Mouse (Mus musculus) embryonic facial prominence, embryonic 10.5 days (tissue): ENCODE measurements around the gene 1700029F12Rik. TPM values are rescaled to one million over a fixed set of nuclear protein-coding genes. Genes with fewer than 3 reads are reported as not detected.
"Not testable (repeated sequence)": the region's sequence is repeated elsewhere in the genome, so short reads cannot be mapped to it uniquely, and the experiment has no call there.

ENCODE experiments used
- DNase-seq: peaks from one replicate; pipeline ENCODE4 v3.0.0-alpha.2; 2017; ENCODE audit warnings: low spot score
- H3K27ac ChIP-seq: fragments of 300-500 bp; sonication (generic); replicated peaks from 2 replicates; pipeline ENCODE4 v1.5.1; 2016; ENCODE audit warnings: mild to moderate bottlenecking
- H3K27me3 ChIP-seq: fragments of 300-500 bp; sonication (generic); replicated peaks from 2 replicates; pipeline ENCODE4 v1.6.1; 2016; ENCODE audit warnings: low read depth, mild to moderate bottlenecking; ENCODE audit not compliant: poor library complexity, severe bottlenecking
- H3K36me3 ChIP-seq: fragments of 300-500 bp; sonication (generic); replicated peaks from 2 replicates; pipeline ENCODE4 v1.6.1; 2016; ENCODE audit warnings: mild to moderate bottlenecking, moderate library complexity
- H3K4me1 ChIP-seq: fragments of 300-500 bp; sonication (generic); 2 replicates; pipeline ENCODE4 v1.6.1; 2016
- H3K4me3 ChIP-seq: fragments of 300-500 bp; sonication (generic); 2 replicates; pipeline ENCODE4 v1.5.1; 2016; ENCODE audit warnings: mild to moderate bottlenecking, moderate library complexity
- H3K9me3 ChIP-seq: fragments of 300-500 bp; sonication (generic); 2 replicates; pipeline ENCODE4 v1.6.1; 2016; ENCODE audit warnings: mild to moderate bottlenecking
- WGBS: fragments of 180-500 bp; shearing (Covaris S2); methylation state at CpG from one replicate; pipeline ENCODE4 v1.1.7; 2016; 5-methylcytosine and 5-hydroxymethylcytosine counted together
- polyA plus RNA-seq: library from polyadenylated mRNA; unstranded; fragments of >200 nt; fragmentation: Nextera tagmentation; extraction: Ambion mirVana; gene quantifications from 2 replicates; pipeline ENCODE4 v1.2.1, GENCODE M21; 2016

Gene 1700029F12Rik
- polyA plus RNA-seq, 1 experiment from 2014 or later: not detected

- Histone ChIP-seq H3K4me3 (peak overlapping the region; percentile 6; the same call in 1 of the 2 replicates), H3K27me3 (peaks cover 37% of the 10 kb centered on the region), H3K27ac (peak overlapping the region; percentile 57), H3K4me1 (peaks cover 25% of the 10 kb centered on the region)
- 43% methylated on average over 18 of the region's 18 CpGs for WGBS
- H3K9me3 ChIP-seq, H3K36me3 ChIP-seq: not testable (repeated sequence)
- peak; percentile 41 for DNase-seq
Measured at GRCm38 (mm10) chr13:97064844-97065621, 30.9 kb upstream of the 1700029F12Rik start.

DNA sequence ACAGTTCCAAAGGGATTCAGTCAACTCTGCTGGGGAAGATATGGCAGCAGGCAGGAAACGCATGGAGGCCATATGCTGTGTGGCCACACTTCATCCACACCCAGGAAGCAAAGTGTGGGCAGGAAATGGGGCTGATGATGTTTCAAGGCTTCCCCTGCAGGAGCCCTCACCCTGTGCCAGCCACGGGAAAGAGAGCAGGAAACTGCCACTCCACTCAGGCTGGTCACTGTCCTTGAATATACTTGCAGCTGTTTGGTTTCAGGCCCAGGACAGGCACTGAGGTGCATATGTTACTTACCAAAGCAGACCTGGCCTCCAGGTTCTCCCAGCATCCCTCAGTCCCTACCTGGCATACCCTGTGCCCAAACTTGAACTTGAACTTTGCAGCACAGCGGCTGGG lies 30.3 kb upstream of the 1700029F12Rik start:
- 49% methylated on average over 3 of the region's 3 CpGs for WGBS
- H3K27ac ChIP-seq: peak overlapping the region; percentile 57
- no peaks in the 10 kb centered on the region for H3K36me3 ChIP-seq
- peak; percentile 21 for DNase-seq
- peaks cover 5% of the 10 kb centered on the region; the same call in 1 of the 2 replicates for H3K9me3 ChIP-seq
- H3K4me1 ChIP-seq: peaks cover 25% of the 10 kb centered on the region
- H3K4me3 ChIP-seq: peak overlapping the region; percentile 6; the same call in 1 of the 2 replicates
- peaks cover 31% of the 10 kb centered on the region for H3K27me3 ChIP-seq

DNA sequence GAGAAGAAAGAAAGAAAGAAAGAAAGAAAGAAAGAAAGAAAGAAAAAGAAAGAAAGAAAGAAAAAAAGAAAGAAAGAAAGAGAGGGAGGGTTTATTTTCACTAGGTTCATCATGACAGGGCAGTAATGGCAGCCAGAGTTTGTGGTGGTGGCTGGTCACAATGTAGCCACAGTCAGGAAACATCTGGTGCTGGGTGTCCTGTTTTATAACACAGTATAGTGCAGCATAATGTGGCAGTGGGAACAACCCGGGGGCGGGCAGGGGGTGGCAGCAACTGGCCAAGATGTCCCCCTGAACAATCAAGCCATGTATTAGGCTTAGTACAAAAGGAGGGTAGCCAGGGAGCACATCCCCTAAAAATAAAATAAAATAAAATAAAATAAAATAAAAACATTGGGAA lies 29.3 kb upstream of the 1700029F12Rik start:
- Histone ChIP-seq H3K36me3 (no peaks in the 10 kb centered on the region), H3K9me3 (peaks cover 5% of the 10 kb centered on the region; the same call in 1 of the 2 replicates), H3K4me3 (no peak overlapping the region), H3K4me1 (peaks cover 25% of the 10 kb centered on the region), H3K27me3 (peaks cover 24% of the 10 kb centered on the region), H3K27ac (no peak overlapping the region)
- no peak for DNase-seq
- WGBS: 83% methylated on average over 2 of the region's 2 CpGs

GRCm38 (mm10) chr13:97062151-97062550 lies 28.0 kb upstream of the 1700029F12Rik start:
- peaks cover 26% of the 10 kb centered on the region for H3K4me1 ChIP-seq
- peaks cover 11% of the 10 kb centered on the region for H3K27me3 ChIP-seq
- 92% methylated on average over 3 of the region's 3 CpGs for WGBS
- H3K4me3 ChIP-seq: no peak overlapping the region
- DNase-seq: no peak
- H3K9me3 ChIP-seq: peaks cover 5% of the 10 kb centered on the region; the same call in 1 of the 2 replicates
- H3K36me3 ChIP-seq: no peaks in the 10 kb centered on the region
- H3K27ac ChIP-seq: no peak overlapping the region

DNA sequence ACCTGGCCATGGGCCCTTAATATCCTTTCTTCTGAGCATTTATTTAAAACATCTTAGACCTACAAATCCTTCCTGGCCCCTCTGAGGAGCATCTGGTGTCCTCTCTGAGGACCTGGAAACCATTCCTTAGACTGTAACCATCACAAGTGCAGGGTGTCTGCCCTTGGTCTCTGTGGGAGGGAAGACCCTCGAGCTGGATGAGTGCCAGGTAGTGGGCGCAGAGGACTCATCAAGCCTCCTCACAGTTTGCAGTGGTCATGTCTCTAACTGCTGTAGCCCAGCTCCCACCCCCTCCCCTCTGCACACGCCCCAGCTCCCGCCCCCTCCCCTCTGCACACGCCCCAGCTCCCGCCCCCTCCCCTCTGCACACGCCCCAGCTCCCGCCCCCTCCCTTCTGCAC lies 26.2 kb upstream of the 1700029F12Rik start:
- Histone ChIP-seq H3K9me3 (0 out of 2 replicates have a peak, but pooled peaks cover 2% of the 10 kb centered on the region), H3K4me3 (no peak overlapping the region), H3K36me3 (no peaks in the 10 kb centered on the region), H3K27ac (no peak overlapping the region), H3K27me3 (no peaks in the 10 kb centered on the region), H3K4me1 (peaks cover 21% of the 10 kb centered on the region)
- DNase-seq: no peak
- 71% methylated on average over 7 of the region's 8 CpGs for WGBS

DNA sequence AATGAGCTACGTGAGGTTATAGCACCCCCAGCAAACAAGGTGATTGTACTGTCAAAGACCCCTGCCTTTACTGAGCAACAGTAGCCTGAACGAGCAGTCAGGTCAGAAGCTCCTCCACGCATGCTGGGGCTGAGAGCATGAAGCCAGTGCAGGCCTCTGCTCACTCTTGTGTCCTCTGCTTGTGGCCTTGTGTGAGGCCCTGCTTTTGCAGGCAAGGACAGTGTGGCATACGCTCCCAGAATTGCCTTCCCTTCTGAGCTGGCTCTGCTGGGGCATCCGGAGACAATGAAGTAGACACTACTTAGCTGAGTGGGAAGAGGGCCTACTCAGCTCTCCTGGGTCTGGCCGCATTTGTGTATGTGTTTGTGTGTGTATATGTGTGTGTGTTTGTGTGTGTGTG lies 25.6 kb upstream of the 1700029F12Rik start:
- Histone ChIP-seq H3K9me3 (no peaks in the 10 kb centered on the region), H3K27me3 (no peaks in the 10 kb centered on the region), H3K4me1 (peaks cover 20% of the 10 kb centered on the region), H3K36me3 (no peaks in the 10 kb centered on the region), H3K27ac (no peak overlapping the region), H3K4me3 (no peak overlapping the region)
- 89% methylated on average over 6 of the region's 6 CpGs for WGBS
- no peak for DNase-seq

- Histone ChIP-seq H3K4me1 (peaks cover 12% of the 10 kb centered on the region), H3K27ac (no peak overlapping the region), H3K4me3 (no peak overlapping the region), H3K9me3 (no peaks in the 10 kb centered on the region), H3K27me3 (no peaks in the 10 kb centered on the region), H3K36me3 (no peaks in the 10 kb centered on the region)
- 55% methylated on average over 4 of the region's 4 CpGs for WGBS
- DNase-seq: no peak
Measured at GRCm38 (mm10) chr13:97057817-97058216, 23.7 kb upstream of the 1700029F12Rik start.

DNA sequence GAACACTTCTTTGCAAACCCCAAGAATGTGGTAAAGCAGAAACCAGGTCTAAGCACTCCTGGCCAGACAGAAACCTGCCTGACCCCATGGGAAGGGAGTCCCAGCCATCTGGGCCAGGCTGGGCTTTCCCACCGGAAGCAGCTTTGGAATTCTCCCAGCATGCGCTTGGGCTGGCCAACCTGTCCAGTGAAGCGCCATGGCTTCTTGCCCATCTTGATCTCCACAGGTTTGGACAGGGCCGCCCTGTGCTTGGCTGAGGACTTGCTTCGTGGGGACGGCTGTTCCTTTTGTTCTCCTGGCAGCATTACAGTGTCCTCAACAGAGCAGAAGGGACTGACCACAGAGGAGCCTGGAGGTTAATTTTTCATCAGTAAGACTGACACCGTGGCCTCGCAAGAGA lies 19.7 kb upstream of the 1700029F12Rik start:
- no peak overlapping the region for H3K27ac ChIP-seq
- H3K4me1 ChIP-seq: peaks cover 8% of the 10 kb centered on the region
- H3K36me3 ChIP-seq: no peaks in the 10 kb centered on the region
- H3K4me3 ChIP-seq: no peak overlapping the region
- DNase-seq: no peak
- H3K9me3 ChIP-seq: no peaks in the 10 kb centered on the region
- 88% methylated on average over 8 of the region's 8 CpGs for WGBS
- no peaks in the 10 kb centered on the region for H3K27me3 ChIP-seq

- H3K27me3 ChIP-seq: no peaks in the 10 kb centered on the region
- H3K36me3 ChIP-seq: no peaks in the 10 kb centered on the region
- WGBS: 18% methylated on average over 11 of the region's 11 CpGs
- no peak overlapping the region for H3K27ac ChIP-seq
- peak; percentile 75 for DNase-seq
- H3K4me1 ChIP-seq: peaks cover 4% of the 10 kb centered on the region
- no peak overlapping the region for H3K4me3 ChIP-seq
- no peaks in the 10 kb centered on the region for H3K9me3 ChIP-seq
Measured at GRCm38 (mm10) chr13:97052667-97053066, 18.5 kb upstream of the 1700029F12Rik start.

DNA sequence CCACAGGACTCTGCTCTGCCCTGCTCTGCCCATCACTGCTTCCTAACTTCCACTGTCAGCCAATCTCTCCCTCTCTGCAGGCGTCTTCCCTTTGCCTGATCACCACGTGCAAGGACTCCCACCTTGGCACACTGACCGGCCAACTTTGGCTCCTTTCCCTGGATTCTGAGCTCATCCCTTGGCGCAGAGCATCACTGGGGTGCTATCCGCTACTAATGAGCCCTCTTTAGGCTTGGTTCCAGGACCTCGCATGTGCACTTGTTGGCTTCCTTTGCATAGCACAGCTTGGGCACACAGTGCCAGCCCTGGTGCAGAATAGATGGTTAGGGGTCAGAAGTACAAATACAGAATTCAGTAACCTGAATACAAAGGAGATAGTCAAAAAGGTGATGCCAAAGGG lies 17.0 kb upstream of the 1700029F12Rik start:
- no peaks in the 10 kb centered on the region for H3K9me3 ChIP-seq
- WGBS: 79% methylated on average over 6 of the region's 6 CpGs
- no peak overlapping the region for H3K4me3 ChIP-seq
- no peak for DNase-seq
- H3K27ac ChIP-seq: no peak overlapping the region
- H3K4me1 ChIP-seq: no peaks in the 10 kb centered on the region
- H3K36me3 ChIP-seq: no peaks in the 10 kb centered on the region
- no peaks in the 10 kb centered on the region for H3K27me3 ChIP-seq

- no peaks in the 10 kb centered on the region for H3K36me3 ChIP-seq
- no peaks in the 10 kb centered on the region for H3K4me1 ChIP-seq
- DNase-seq: no peak
- H3K4me3 ChIP-seq: no peak overlapping the region
- WGBS: 91% methylated on average over 13 of the region's 13 CpGs
- no peaks in the 10 kb centered on the region for H3K27me3 ChIP-seq
- H3K9me3 ChIP-seq: no peaks in the 10 kb centered on the region
- no peak overlapping the region for H3K27ac ChIP-seq
Measured at GRCm38 (mm10) chr13:97030075-97030474, 4.1 kb downstream of the 1700029F12Rik start.

GRCm38 (mm10) chr13:97021906-97022305 lies 12.3 kb downstream of the 1700029F12Rik start:
- Histone ChIP-seq H3K4me3 (no peak overlapping the region), H3K27me3 (no peaks in the 10 kb centered on the region), H3K4me1 (no peaks in the 10 kb centered on the region), H3K27ac (no peak overlapping the region), H3K36me3 (no peaks in the 10 kb centered on the region), H3K9me3 (no peaks in the 10 kb centered on the region)
- no peak for DNase-seq
- 49% methylated on average over 4 of the region's 4 CpGs for WGBS

DNA sequence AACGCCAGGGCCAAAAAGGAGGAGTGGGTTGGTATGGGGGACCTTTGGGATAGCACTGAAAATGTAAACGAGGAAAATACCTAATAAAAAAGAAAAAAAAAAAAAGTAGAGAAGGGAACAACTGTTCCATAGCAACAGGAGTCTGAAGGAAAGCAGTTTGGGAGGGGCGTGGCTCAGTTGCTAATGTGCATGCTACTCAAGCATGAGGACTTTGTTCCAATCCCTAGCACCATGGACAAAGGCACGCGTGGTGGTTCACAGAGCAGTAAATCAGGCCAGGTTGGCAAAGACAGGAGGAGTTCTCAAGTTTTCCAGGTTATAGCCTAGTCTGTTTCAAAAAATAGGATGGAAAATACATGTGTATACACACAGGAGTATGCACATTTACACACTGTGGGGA lies 14.0 kb downstream of the 1700029F12Rik start:
- no peaks in the 10 kb centered on the region for H3K27me3 ChIP-seq
- H3K4me3 ChIP-seq: no peak overlapping the region
- no peak for DNase-seq
- WGBS: 85% methylated on average over 5 of the region's 5 CpGs
- no peak overlapping the region for H3K27ac ChIP-seq
- no peaks in the 10 kb centered on the region for H3K9me3 ChIP-seq
- H3K36me3 ChIP-seq: no peaks in the 10 kb centered on the region
- H3K4me1 ChIP-seq: no peaks in the 10 kb centered on the region
